8 mouse cellular contexts compared by ENCODE assay signal in the genomic region with DNA sequence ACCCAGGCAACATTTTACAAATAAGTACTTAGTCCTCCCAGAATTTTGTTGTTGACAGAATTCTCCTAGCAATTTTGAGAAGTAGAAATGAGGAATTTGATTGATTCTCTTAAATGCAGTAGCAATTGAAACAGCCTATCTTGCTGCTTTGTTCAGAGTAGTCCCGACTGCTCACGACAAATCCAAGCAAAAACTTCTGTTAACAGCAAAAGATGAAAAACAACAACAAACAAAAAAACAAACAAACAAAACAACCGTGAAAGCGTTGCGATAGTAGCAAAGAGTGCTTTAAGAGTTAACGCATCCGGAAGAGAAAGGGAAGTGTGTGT. TPM values are rescaled to one million over a fixed set of nuclear protein-coding genes. Genes with fewer than 3 reads are reported as not detected.
A peak's percentile ranks its signal among the peaks of the same experiment; 100 is the strongest.
DNase-seq lines count a peak whose midpoint lies in the region; ATAC-seq and TF ChIP-seq lines count a peak whose summit lies in the region.
"Had no signal": no experiment of that assay in that cellular context is flagged by ENCODE, and none has a peak within 500 bp of the region (broad histone marks: within the 10 kb centered on the region; RNA-seq: fewer than 3 reads in every experiment).

No protein-coding gene starts in this region.

- under 1% methylated on average over 7 of the region's 7 CpGs for WGBS in lung, embryonic 14.5 days
- under 1% methylated on average over 7 of the region's 7 CpGs for WGBS in limb, embryonic 12.5 days

- peak overlapping the region; percentile 76 for H3K27ac ChIP-seq in lung, embryonic 14.5 days (ENCODE audit: low read depth)
- H3K27ac ChIP-seq in limb, embryonic 12.5 days = peak overlapping the region; percentile 82

- no peaks in the 10 kb centered on the region for H3K9me3 ChIP-seq in lung, embryonic 14.5 days (ENCODE audit: low read depth, low read length)
- H3K9me3 ChIP-seq in erythroblast, embryonic 14.5 days (ENCODE audit: control insufficient read depth, low read length) = no peaks in the 10 kb centered on the region
- no peaks in the 10 kb centered on the region for H3K9me3 ChIP-seq in limb, embryonic 12.5 days

- intact Hi-C loops in gastrocnemius, postnatal 14 days (cut with DNase I; ENCODE audit: low total_unique reads) = no loop called here

- H3K4me2 ChIP-seq in lung, embryonic 14.5 days = peak overlapping the region; percentile 60
- H3K4me2 ChIP-seq in limb, embryonic 12.5 days = peak overlapping the region; percentile 57

- peak overlapping the region; percentile 34 for H3K4me3 ChIP-seq in lung, embryonic 14.5 days (ENCODE audit: low read depth, low read length)
- H3K4me3 ChIP-seq in erythroblast, embryonic 14.5 days (replicated peaks) = peak overlapping the region; percentile 67
- peak overlapping the region; percentile 36 for H3K4me3 ChIP-seq in limb, embryonic 12.5 days (replicated peaks)

- no peaks in the 10 kb centered on the region for H3K27me3 ChIP-seq in lung, embryonic 14.5 days (ENCODE audit: insufficient read depth, low read length)
- H3K27me3 ChIP-seq in erythroblast, embryonic 14.5 days (ENCODE audit: control insufficient read depth) = no peaks in the 10 kb centered on the region
- no peaks in the 10 kb centered on the region for H3K27me3 ChIP-seq in limb, embryonic 12.5 days

- H3K4me1 ChIP-seq in lung, embryonic 14.5 days (ENCODE audit: insufficient read depth) = no peaks in the 10 kb centered on the region
- H3K4me1 ChIP-seq in erythroblast, embryonic 14.5 days (ENCODE audit: control insufficient read depth) = peaks cover 57% of the 10 kb centered on the region
- peaks cover 5% of the 10 kb centered on the region; the same call in 1 of the 2 replicates for H3K4me1 ChIP-seq in limb, embryonic 12.5 days (replicated peaks)

- ATAC-seq in lung, embryonic 14.5 days (ENCODE audit: insufficient read depth) = no peak
- no peak for ATAC-seq in limb, embryonic 12.5 days (ENCODE audit: insufficient number of reproducible peaks, insufficient read depth, low FRiP score, low TSS enrichment, low read depth)
- ATAC-seq in neutrophil, adult 5-6 weeks (ENCODE audit: extremely low read depth, insufficient number of reproducible peaks, low FRiP score, poor library complexity, severe bottlenecking) = peak; percentile 35; the same call in 1 of the 2 replicates

- TF ChIP-seq CTCF in lung, embryonic 14.5 days (IDR thresholded peaks at IDR 0.05; ENCODE audit: low read depth) = no peak

- H3K36me3 ChIP-seq in lung, embryonic 14.5 days (ENCODE audit: insufficient read depth) = no peaks in the 10 kb centered on the region
- no peaks in the 10 kb centered on the region for H3K36me3 ChIP-seq in erythroblast, embryonic 14.5 days (ENCODE audit: control insufficient read depth)
- no peaks in the 10 kb centered on the region for H3K36me3 ChIP-seq in limb, embryonic 12.5 days

- DNase-seq in lung, embryonic 14.5 days = peak; percentile 7
- DNase-seq in lung, postnatal 4 days = no peak
- no peak for DNase-seq in gastrocnemius, postnatal 14 days
- no peak for DNase-seq in right cerebral cortex, postnatal 36 days (ENCODE audit: low spot score in 2 of 2)

- H3K9ac ChIP-seq in lung, embryonic 14.5 days = peak overlapping the region; percentile 32
- no peak overlapping the region; the same call in 1 of the 2 replicates for H3K9ac ChIP-seq in limb, embryonic 12.5 days (replicated peaks)

RNA-seq across cellular contexts. Expression of a gene that starts 21.2 kb away (rescaled TPM):
- polyA plus RNA-seq in lung, embryonic 14.5 days (2014; fragmentation: Nextera tagmentation; extraction: Ambion mirVana) = 0.21 and 0.72 TPM in 2 replicates
- not detected in 2 replicates for polyA plus RNA-seq in erythroblast, embryonic 14.5 days (2012)
- 0.47 and 0.81 TPM in 2 replicates for polyA plus RNA-seq in limb, embryonic 12.5 days (2016; fragmentation: Nextera tagmentation; extraction: Ambion mirVana)
- total RNA-seq in neutrophil, adult 5-6 weeks (2017) = 2.2 and 4.8 TPM in 2 replicates
- total RNA-seq in gastrocnemius, postnatal 14 days (2021) = under 1 TPM; 0.53 to 0.59 TPM
- total RNA-seq: granulocyte monocyte progenitor cell, adult 5-6 weeks had no signal

RNA-seq across cellular contexts. Expression of a gene that starts 21.3 kb away (rescaled TPM):
- polyA plus RNA-seq in lung, embryonic 14.5 days (2014; fragmentation: Nextera tagmentation; extraction: Ambion mirVana) = 9.9 and 11.0 TPM in 2 replicates
- 0.73 and 0.96 TPM in 2 replicates for polyA plus RNA-seq in erythroblast, embryonic 14.5 days (2012)
- 11.8 and 12.3 TPM in 2 replicates for polyA plus RNA-seq in limb, embryonic 12.5 days (2016; fragmentation: Nextera tagmentation; extraction: Ambion mirVana)
- total RNA-seq in neutrophil, adult 5-6 weeks (2017) = 4.2 and 9.9 TPM in 2 replicates
- total RNA-seq in gastrocnemius, postnatal 14 days (2021) = under 1 TPM; 0.78 to 0.98 TPM
